Mouse (Mus musculus): ENCODE measurements around the gene Slc29a1. TPM values are rescaled to one million over a fixed set of nuclear protein-coding genes. Genes with fewer than 3 reads are reported as not detected.

The Slc29a1 gene
- polyA plus RNA-seq, 1 experiment = 109 TPM

GRCm38 (mm10) chr17:45596631-45597396, 2.6 kb downstream of the Slc29a1 start:
- Histone ChIP-seq H3K4me3 (replicated peaks; ENCODE audit: control insufficient read depth, low read depth, low read length) (no peak overlapping the region), H3K4me1 (ENCODE audit: control insufficient read depth, insufficient read depth, low read length) (peaks cover 1% of the 10 kb centered on the region), H3K27ac (ENCODE audit: control insufficient read depth, insufficient read depth, low read depth, low read length, poor library complexity) (0 out of 2 replicates have a peak overlapping the region, but pooled peaks have one; percentile 21)
- 40% methylated on average over 11 of the region's 11 CpGs for WGBS
- TF ChIP-seq CTCF (IDR thresholded peaks at IDR 0.05; ENCODE audit: control insufficient read depth, insufficient read depth, low read length) (peak; percentile 60), POLR2A (IDR thresholded peaks at IDR 0.05; ENCODE audit: borderline replicate concordance, control insufficient read depth, low read depth, low read length) (no peak)

DNA sequence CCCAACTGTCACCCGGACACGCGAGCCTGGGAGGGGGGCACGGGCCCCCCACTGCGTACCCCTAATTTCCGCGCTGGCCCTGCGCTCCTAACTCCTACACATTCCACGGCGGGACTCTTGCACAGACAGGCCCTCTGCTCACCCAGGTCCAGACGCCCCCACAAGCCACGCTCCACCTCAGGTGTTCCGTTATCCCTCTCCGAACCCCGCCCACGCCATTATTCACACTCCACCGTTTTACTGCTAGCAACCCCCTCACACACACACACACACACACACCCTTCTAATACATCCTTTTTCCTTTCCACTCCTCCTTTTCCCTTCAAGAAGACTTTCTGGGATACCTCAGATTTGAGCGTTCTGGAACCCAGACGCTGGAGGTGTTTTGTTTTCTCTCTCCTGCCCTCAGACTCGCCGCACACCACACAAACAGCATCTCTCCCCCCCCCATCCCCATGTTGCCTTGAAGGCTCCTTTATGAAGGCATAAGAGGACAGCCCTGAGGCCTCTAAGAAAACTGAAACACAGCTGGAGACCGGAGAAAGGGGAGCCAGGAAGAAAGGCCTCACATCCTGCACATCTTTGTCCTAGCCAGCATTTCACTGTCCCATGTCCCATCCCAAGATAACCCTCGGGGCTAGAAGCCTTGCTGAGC, 3.5 kb downstream of the Slc29a1 start:
- peak overlapping the region; percentile 21; the same call in 1 of the 2 replicates for H3K27ac ChIP-seq (ENCODE audit: control insufficient read depth, insufficient read depth, low read depth, low read length, poor library complexity)

DNA sequence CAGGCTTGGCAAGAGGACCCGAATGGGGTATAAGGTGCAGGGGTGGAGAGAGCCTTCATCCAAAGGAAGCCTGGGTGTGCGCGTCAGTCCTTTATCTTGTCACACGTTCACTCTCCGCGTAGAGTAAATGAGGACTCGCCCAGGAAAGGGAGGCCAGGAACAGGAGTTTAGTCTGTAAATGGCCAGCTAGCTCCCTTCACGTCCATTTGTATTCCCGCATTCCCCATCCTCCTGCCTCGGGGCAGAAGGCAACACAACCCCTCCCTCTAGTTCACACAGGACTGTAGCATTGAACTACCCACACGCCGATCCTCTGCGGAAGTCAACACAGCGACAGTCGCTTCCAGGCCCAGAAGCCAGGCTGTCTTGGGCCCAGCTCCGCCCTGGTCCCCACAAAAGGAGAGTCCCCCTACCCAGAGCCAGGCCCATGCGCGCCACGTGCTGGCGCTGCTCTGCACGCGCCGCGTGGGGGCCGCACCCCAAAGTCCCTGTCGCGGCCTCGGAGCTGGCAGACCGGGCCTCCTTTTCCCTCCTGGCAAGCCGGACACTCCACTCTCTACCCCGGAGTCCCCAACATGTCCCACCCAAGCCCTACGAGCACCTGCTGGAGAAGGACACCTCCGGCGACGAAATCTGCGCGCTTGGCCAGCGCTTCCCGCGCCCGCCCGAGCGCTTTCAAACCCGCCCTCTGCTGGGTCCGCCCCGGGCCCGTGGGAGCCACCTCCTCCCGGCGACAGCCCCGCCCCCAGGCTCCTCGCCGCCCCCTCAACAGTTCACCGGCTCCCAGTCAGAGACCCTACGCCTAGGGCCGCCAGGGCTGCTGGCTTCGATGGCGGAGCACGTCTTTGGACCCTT, 4.3 kb downstream of the Slc29a1 start:
- Histone ChIP-seq H3K27ac (ENCODE audit: control insufficient read depth, insufficient read depth, low read depth, low read length, poor library complexity) (peak overlapping the region; percentile 46), H3K4me3 (replicated peaks; ENCODE audit: control insufficient read depth, low read depth, low read length) (peak overlapping the region; percentile 91), H3K4me1 (ENCODE audit: control insufficient read depth, insufficient read depth, low read length) (peaks cover 1% of the 10 kb centered on the region)
- WGBS = under 1% methylated on average over 58 of the region's 58 CpGs
- TF ChIP-seq CTCF (IDR thresholded peaks at IDR 0.05; ENCODE audit: control insufficient read depth, insufficient read depth, low read length) (no peak), POLR2A (IDR thresholded peaks at IDR 0.05; ENCODE audit: borderline replicate concordance, control insufficient read depth, low read depth, low read length) (peak; percentile 52; the same call in 1 of the 2 replicates)

More for the DNA sequence above, 3.5 kb downstream of the Slc29a1 start:
- peak overlapping the region; percentile 91 for H3K4me3 ChIP-seq (replicated peaks; ENCODE audit: control insufficient read depth, low read depth, low read length)
- H3K4me1 ChIP-seq (ENCODE audit: control insufficient read depth, insufficient read depth, low read length) = peaks cover 1% of the 10 kb centered on the region
- 18% methylated on average over 23 of the region's 23 CpGs for WGBS
- no peak for TF ChIP-seq CTCF (IDR thresholded peaks at IDR 0.05; ENCODE audit: control insufficient read depth, insufficient read depth, low read length)
- TF ChIP-seq POLR2A (IDR thresholded peaks at IDR 0.05; ENCODE audit: borderline replicate concordance, control insufficient read depth, low read depth, low read length) = no peak

DNA sequence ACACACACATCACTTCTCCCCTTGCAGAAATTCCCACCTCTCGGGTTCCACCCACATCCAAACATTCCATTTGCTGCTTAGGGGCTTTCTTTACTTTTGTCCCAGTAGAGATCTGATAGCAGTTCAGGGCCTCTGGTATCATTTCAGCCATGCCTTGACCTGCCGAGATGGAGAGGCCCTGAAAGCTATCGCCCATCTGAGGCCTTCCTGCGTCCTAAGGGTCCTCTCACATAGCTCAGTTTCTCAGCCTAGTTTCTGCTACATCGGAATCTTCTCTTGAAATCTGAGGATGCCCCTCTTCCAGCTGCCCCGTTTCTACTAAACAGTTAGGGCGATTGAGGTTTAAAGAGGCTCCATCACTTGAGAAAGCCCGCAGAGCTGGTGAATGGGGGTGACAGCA, 5.2 kb downstream of the Slc29a1 start:
- no peak for TF ChIP-seq CTCF (IDR thresholded peaks at IDR 0.05; ENCODE audit: control insufficient read depth, insufficient read depth, low read length)
- no peak for TF ChIP-seq POLR2A (IDR thresholded peaks at IDR 0.05; ENCODE audit: borderline replicate concordance, control insufficient read depth, low read depth, low read length)
- Histone ChIP-seq H3K4me1 (ENCODE audit: control insufficient read depth, insufficient read depth, low read length) (peaks cover 1% of the 10 kb centered on the region), H3K27ac (ENCODE audit: control insufficient read depth, insufficient read depth, low read depth, low read length, poor library complexity) (peak overlapping the region; percentile 30; the same call in 1 of the 2 replicates), H3K4me3 (replicated peaks; ENCODE audit: control insufficient read depth, low read depth, low read length) (peak overlapping the region; percentile 57)
- 41% methylated on average over 8 of the region's 8 CpGs for WGBS

GRCm38 (mm10) chr17:45593479-45593878, 5.9 kb downstream of the Slc29a1 start:
- 44% methylated on average over 8 of the region's 8 CpGs for WGBS
- H3K4me3 ChIP-seq (replicated peaks; ENCODE audit: control insufficient read depth, low read depth, low read length) = peak overlapping the region; percentile 57
- H3K4me1 ChIP-seq (ENCODE audit: control insufficient read depth, insufficient read depth, low read length) = peaks cover 1% of the 10 kb centered on the region
- TF ChIP-seq POLR2A (IDR thresholded peaks at IDR 0.05; ENCODE audit: borderline replicate concordance, control insufficient read depth, low read depth, low read length) (no peak), CTCF (IDR thresholded peaks at IDR 0.05; ENCODE audit: control insufficient read depth, insufficient read depth, low read length) (no peak)
- H3K27ac ChIP-seq (ENCODE audit: control insufficient read depth, insufficient read depth, low read depth, low read length, poor library complexity) = peak overlapping the region; percentile 50

- Histone ChIP-seq H3K27ac (ENCODE audit: control insufficient read depth, insufficient read depth, low read depth, low read length, poor library complexity) (peak overlapping the region; percentile 50), H3K4me1 (ENCODE audit: control insufficient read depth, insufficient read depth, low read length) (peaks cover 1% of the 10 kb centered on the region), H3K4me3 (replicated peaks; ENCODE audit: control insufficient read depth, low read depth, low read length) (peak overlapping the region; percentile 14)
- 43% methylated on average over 8 of the region's 8 CpGs for WGBS
- no peak for TF ChIP-seq CTCF (IDR thresholded peaks at IDR 0.05; ENCODE audit: control insufficient read depth, insufficient read depth, low read length)
- no peak for TF ChIP-seq POLR2A (IDR thresholded peaks at IDR 0.05; ENCODE audit: borderline replicate concordance, control insufficient read depth, low read depth, low read length)
Observed at GRCm38 (mm10) chr17:45592606-45593431, 6.6 kb downstream of the Slc29a1 start.

Measured in bone marrow, adult 2 months (tissue).